Mouse (Mus musculus) olfactory bulb, adult 2 months (tissue): ENCODE results near the gene Osbpl2.

Experiments used
- CTCF ChIP-seq: fragments of 200-500 bp; IDR thresholded peaks from 2 replicates; pipeline ENCODE4 v1.5.1; 2012; ENCODE audit warnings: low read depth, mild to moderate bottlenecking, low read length, moderate library complexity; ENCODE audit not compliant: insufficient read depth
- POLR2A ChIP-seq: fragments of 200-500 bp; IDR thresholded peaks from 2 replicates; pipeline ENCODE4 v1.6.1; 2012; ENCODE audit warnings: mild to moderate bottlenecking, low read depth, low read length, moderate library complexity; ENCODE audit not compliant: insufficient read depth

GRCm38 (mm10) chr2:180083063-180083462 lies 36.0 kb upstream of the Osbpl2 start:
- TF ChIP-seq CTCF, result no peak
- TF ChIP-seq POLR2A, result no peak
